Mouse (Mus musculus) C2C12 (cell line): ENCODE measurements around the gene Pltp. TPM values are rescaled to one million over a fixed set of nuclear protein-coding genes. Genes with fewer than 3 reads are reported as not detected.
"Not testable (repeated sequence)": the region's sequence is repeated elsewhere in the genome, so short reads cannot be mapped to it uniquely, and the experiment has no call there.

Experiments used
- H3K27me3 ChIP-seq: one replicate; pipeline ENCODE4 v1.6.1; 2011; ENCODE audit not compliant: control insufficient read depth, insufficient read depth, insufficient read length
- H3K36me3 ChIP-seq: one replicate; pipeline ENCODE4 v1.6.1; 2011; ENCODE audit not compliant: control insufficient read depth, insufficient read depth
- H3K4me3 ChIP-seq: one replicate; pipeline ENCODE4 v1.5.1; 2011; ENCODE audit warnings: mild to moderate bottlenecking, control low read depth; ENCODE audit not compliant: poor library complexity, insufficient read depth, severe bottlenecking
- H3K79me2 ChIP-seq: one replicate; pipeline ENCODE4 v1.6.1; 2011; ENCODE audit not compliant: control insufficient read depth, insufficient read depth
- H3K79me3 ChIP-seq: one replicate; pipeline ENCODE4 v1.6.1; 2011; ENCODE audit warnings: low read depth, control low read depth
- H3ac ChIP-seq: one replicate; pipeline ENCODE3; 2011; ENCODE audit warnings: low read depth; ENCODE audit not compliant: control insufficient read depth, insufficient read length
- CEBPB ChIP-seq: IDR thresholded peaks from one replicate; pipeline ENCODE4 v1.6.1; 2011; ENCODE audit warnings: low read depth, mild to moderate bottlenecking, control low read depth, moderate library complexity
- CTCF ChIP-seq: IDR thresholded peaks from one replicate; pipeline ENCODE4 v1.5.1; 2011; ENCODE audit not compliant: control insufficient read depth, insufficient read depth, insufficient read length
- FOSL1 ChIP-seq: IDR thresholded peaks from one replicate; pipeline ENCODE4 v1.8.0; 2011; ENCODE audit warnings: mild to moderate bottlenecking, low read length; ENCODE audit not compliant: poor library complexity, insufficient read depth, severe bottlenecking
- MAX ChIP-seq: IDR thresholded peaks from one replicate; pipeline ENCODE4 v1.6.1; 2011; ENCODE audit warnings: mild to moderate bottlenecking, control low read depth
- MYOD1 ChIP-seq: IDR thresholded peaks from one replicate; pipeline ENCODE4 v1.6.1; 2011; ENCODE audit warnings: low read depth; ENCODE audit not compliant: control insufficient read depth, insufficient read length
- MYOG ChIP-seq: IDR thresholded peaks from one replicate; pipeline ENCODE4 v1.6.1; 2011; ENCODE audit not compliant: control insufficient read depth, insufficient read length; ENCODE audit errors: extremely low read depth
- USF1 ChIP-seq: IDR thresholded peaks from one replicate; pipeline ENCODE4 v1.6.1; 2011; ENCODE audit warnings: low read depth, mild to moderate bottlenecking, control low read depth, moderate library complexity
- polyA plus RNA-seq: library from polyadenylated mRNA; unstranded; fragments of >200 nt; fragmentation: generic; extraction: Trizol; gene quantifications from one replicate; pipeline ENCODE4 v1.2.1, GENCODE M21; 2012; ENCODE audit warnings: missing spikeins

Pltp gene
- polyA plus RNA-seq, 1 experiment: 13.3 TPM

- H3K79me3 ChIP-seq: peaks cover 8% of the 10 kb centered on the region
- H3K27me3 ChIP-seq: no peaks in the 10 kb centered on the region
- H3K79me2 ChIP-seq: peaks cover 14% of the 10 kb centered on the region
- H3K4me3 ChIP-seq: no peak overlapping the region
- TF ChIP-seq CTCF: no peak
- TF ChIP-seq CEBPB: no peak
- no peak for TF ChIP-seq MYOG
- TF ChIP-seq USF1: no peak
- TF ChIP-seq FOSL1: no peak
- no peak for TF ChIP-seq MYOD1
- TF ChIP-seq MAX: no peak
- peaks cover 81% of the 10 kb centered on the region for H3K36me3 ChIP-seq
- H3ac ChIP-seq: no peak overlapping the region
Measured at GRCm38 (mm10) chr2:164886617-164887016, 29.1 kb upstream of the Pltp start.

GRCm38 (mm10) chr2:164885788-164886187 is 28.3 kb upstream of the Pltp start:
- H3K27me3 ChIP-seq: no peaks in the 10 kb centered on the region
- peaks cover 22% of the 10 kb centered on the region for H3K79me2 ChIP-seq
- peaks cover 76% of the 10 kb centered on the region for H3K36me3 ChIP-seq
- H3K79me3 ChIP-seq: peaks cover 16% of the 10 kb centered on the region
- H3K4me3 ChIP-seq: no peak overlapping the region
- no peak overlapping the region for H3ac ChIP-seq
- no peak for TF ChIP-seq MAX
- no peak for TF ChIP-seq CTCF
- TF ChIP-seq MYOG: no peak
- TF ChIP-seq FOSL1: no peak
- TF ChIP-seq CEBPB: no peak
- no peak for TF ChIP-seq MYOD1
- TF ChIP-seq USF1: no peak

- peaks cover 48% of the 10 kb centered on the region for H3K79me2 ChIP-seq
- peaks cover 46% of the 10 kb centered on the region for H3K36me3 ChIP-seq
- no peaks in the 10 kb centered on the region for H3K27me3 ChIP-seq
- TF ChIP-seq USF1: no peak
- no peak overlapping the region for H3K4me3 ChIP-seq
- no peak overlapping the region for H3ac ChIP-seq
- peaks cover 35% of the 10 kb centered on the region for H3K79me3 ChIP-seq
Measured at GRCm38 (mm10) chr2:164882619-164883018, 25.1 kb upstream of the Pltp start.

GRCm38 (mm10) chr2:164879568-164880277 is 22.2 kb upstream of the Pltp start:
- peaks cover 48% of the 10 kb centered on the region for H3K79me2 ChIP-seq
- peak overlapping the region; percentile 98 for H3ac ChIP-seq
- peaks cover 35% of the 10 kb centered on the region for H3K79me3 ChIP-seq
- peaks cover 19% of the 10 kb centered on the region for H3K36me3 ChIP-seq
- TF ChIP-seq MAX (peak; percentile 32), CTCF (no peak)
- H3K27me3 ChIP-seq: no peaks in the 10 kb centered on the region
- H3K4me3 ChIP-seq: peak overlapping the region; percentile 97

GRCm38 (mm10) chr2:164879228-164879567 is 21.7 kb upstream of the Pltp start, which contains the start of gene Pcif1:
Gene Pcif1 (plus strand): TSS chr2:164879304.
- peaks cover 19% of the 10 kb centered on the region for H3K36me3 ChIP-seq
- TF ChIP-seq CEBPB (no peak), MAX (peak; percentile 48)
- H3K79me3 ChIP-seq: peaks cover 35% of the 10 kb centered on the region
- peak within 1 kb of the TSS; percentile 98 for H3ac ChIP-seq
- peak within 1 kb of the TSS; percentile 97 for H3K4me3 ChIP-seq
- H3K27me3 ChIP-seq: no peaks in the 10 kb centered on the region
- peaks cover 48% of the 10 kb centered on the region for H3K79me2 ChIP-seq

- Histone ChIP-seq H3K4me3 (peak overlapping the region; percentile 97), H3K27me3 (no peaks in the 10 kb centered on the region), H3ac (peak overlapping the region; percentile 81), H3K79me3 (peaks cover 35% of the 10 kb centered on the region), H3K79me2 (peaks cover 48% of the 10 kb centered on the region), H3K36me3 (peaks cover 16% of the 10 kb centered on the region)
- TF ChIP-seq USF1: no peak
- TF ChIP-seq MYOD1: no peak
- TF ChIP-seq CEBPB: no peak
- TF ChIP-seq MYOG: no peak
- TF ChIP-seq FOSL1: no peak
- TF ChIP-seq MAX: no peak
- TF ChIP-seq CTCF: no peak
Measured at GRCm38 (mm10) chr2:164878509-164879227, 21.2 kb upstream of the Pltp start.

GRCm38 (mm10) chr2:164877376-164878215 is 20.1 kb upstream of the Pltp start:
- H3K27me3 ChIP-seq, H3ac ChIP-seq, H3K36me3 ChIP-seq, H3K4me3 ChIP-seq: not testable (repeated sequence)
- Histone ChIP-seq H3K79me2 (peaks cover 43% of the 10 kb centered on the region), H3K79me3 (peaks cover 33% of the 10 kb centered on the region)

- not testable (repeated sequence) for H3K4me3 ChIP-seq, H3K27me3 ChIP-seq, H3ac ChIP-seq, H3K36me3 ChIP-seq
- Histone ChIP-seq H3K79me3 (peaks cover 18% of the 10 kb centered on the region), H3K79me2 (peaks cover 25% of the 10 kb centered on the region)
Measured at GRCm38 (mm10) chr2:164875648-164876047, 18.1 kb upstream of the Pltp start.
